ENCODE assay signal across 8 mouse cellular contexts in genomic region chr4:150855346-150855745, GRCm38 (mm10). TPM values are rescaled to one million over a fixed set of nuclear protein-coding genes. Genes with fewer than 3 reads are reported as not detected.
A peak's percentile ranks its signal among the peaks of the same experiment; 100 is the strongest.
DNase-seq lines count a peak whose midpoint lies in the region; ATAC-seq and TF ChIP-seq lines count a peak whose summit lies in the region.

No protein-coding gene starts in this region.

- peak overlapping the region; percentile 68 for H3K4me2 ChIP-seq in heart, embryonic 11.5 days
- H3K4me2 ChIP-seq in embryonic facial prominence, embryonic 15.5 days (replicated peaks), result peak overlapping the region; percentile 75
- H3K4me2 ChIP-seq in limb, embryonic 12.5 days, result peak overlapping the region; percentile 69
- H3K4me2 ChIP-seq in neural tube, embryonic 14.5 days (ENCODE audit: low read depth, low read length), result peak overlapping the region; percentile 68

- peaks cover 2% of the 10 kb centered on the region; the same call in 1 of the 2 replicates for H3K27me3 ChIP-seq in heart, embryonic 11.5 days (ENCODE audit: control insufficient read depth, insufficient read depth, low read length)
- H3K27me3 ChIP-seq in C2C12 (ENCODE audit: control insufficient read depth, insufficient read depth, insufficient read length), result no peaks in the 10 kb centered on the region
- no peaks in the 10 kb centered on the region for H3K27me3 ChIP-seq in embryonic facial prominence, embryonic 15.5 days
- no peaks in the 10 kb centered on the region for H3K27me3 ChIP-seq in limb, embryonic 12.5 days
- no peaks in the 10 kb centered on the region for H3K27me3 ChIP-seq in neural tube, embryonic 14.5 days (ENCODE audit: control insufficient read depth, insufficient read depth, low read length)

- peak overlapping the region; percentile 92 for H3K9ac ChIP-seq in heart, embryonic 11.5 days (ENCODE audit: low read depth, low read length)
- peak overlapping the region; percentile 98 for H3K9ac ChIP-seq in embryonic facial prominence, embryonic 15.5 days
- H3K9ac ChIP-seq in limb, embryonic 12.5 days (replicated peaks), result peak overlapping the region; percentile 98
- H3K9ac ChIP-seq in neural tube, embryonic 14.5 days (replicated peaks; ENCODE audit: low read depth, low read length), result peak overlapping the region; percentile 96

- no peak for DNase-seq in heart, postnatal 4 days
- no peak for DNase-seq in gastrocnemius, postnatal 10 days
- no peak for DNase-seq in adrenal gland, adult 2 months

- H3K79me3 ChIP-seq in C2C12 (ENCODE audit: low read depth), result peaks cover 52% of the 10 kb centered on the region

- H3ac ChIP-seq in C2C12 (ENCODE audit: control insufficient read depth, insufficient read length, low read depth), result peak overlapping the region; percentile 74

- peak; percentile 65; the same call in 1 of the 2 replicates for ATAC-seq in heart, embryonic 11.5 days (replicated peaks; ENCODE audit: insufficient number of reproducible peaks, low FRiP score, low TSS enrichment)
- ATAC-seq in embryonic facial prominence, embryonic 15.5 days (ENCODE audit: insufficient number of reproducible peaks, low FRiP score, low TSS enrichment, low read depth), result no peak; the same call in 1 of the 2 replicates
- ATAC-seq in limb, embryonic 12.5 days (ENCODE audit: insufficient number of reproducible peaks, insufficient read depth, low FRiP score, low TSS enrichment, low read depth), result no peak; the same call in 1 of the 2 replicates
- peak; percentile 79 for ATAC-seq in neural tube, embryonic 14.5 days (ENCODE audit: low read depth)

- peak overlapping the region; percentile 77 for H3K4me3 ChIP-seq in heart, embryonic 11.5 days (ENCODE audit: low read depth, low read length)
- peak overlapping the region; percentile 74 for H3K4me3 ChIP-seq in C2C12 (ENCODE audit: insufficient read depth, poor library complexity, severe bottlenecking)
- peak overlapping the region; percentile 91 for H3K4me3 ChIP-seq in embryonic facial prominence, embryonic 15.5 days (replicated peaks)
- peak overlapping the region; percentile 89 for H3K4me3 ChIP-seq in limb, embryonic 12.5 days (replicated peaks)
- H3K4me3 ChIP-seq in neural tube, embryonic 14.5 days (ENCODE audit: low read depth, low read length), result peak overlapping the region; percentile 83

- H3K4me1 ChIP-seq in heart, embryonic 11.5 days (ENCODE audit: control insufficient read depth, insufficient read depth, low read length), result 0 out of 2 replicates have a peak, but pooled peaks cover 2% of the 10 kb centered on the region
- peaks cover 10% of the 10 kb centered on the region for H3K4me1 ChIP-seq in embryonic facial prominence, embryonic 15.5 days
- H3K4me1 ChIP-seq in limb, embryonic 12.5 days (replicated peaks), result peaks cover 21% of the 10 kb centered on the region
- peaks cover 11% of the 10 kb centered on the region for H3K4me1 ChIP-seq in neural tube, embryonic 14.5 days (ENCODE audit: control insufficient read depth, insufficient read depth, low read length)

- no peaks in the 10 kb centered on the region for H3K36me3 ChIP-seq in heart, embryonic 11.5 days (ENCODE audit: control insufficient read depth, insufficient read depth, low read length)
- H3K36me3 ChIP-seq in C2C12 (ENCODE audit: control insufficient read depth, insufficient read depth), result peaks cover 30% of the 10 kb centered on the region
- no peaks in the 10 kb centered on the region for H3K36me3 ChIP-seq in embryonic facial prominence, embryonic 15.5 days
- H3K36me3 ChIP-seq in limb, embryonic 12.5 days, result 0 out of 2 replicates have a peak, but pooled peaks cover 3% of the 10 kb centered on the region
- no peaks in the 10 kb centered on the region for H3K36me3 ChIP-seq in neural tube, embryonic 14.5 days (ENCODE audit: control insufficient read depth, insufficient read depth, low read length)

- WGBS in heart, embryonic 11.5 days (ENCODE audit: insufficient replicate concordance), result 0% methylated on average over 36 of the region's 43 CpGs
- under 1% methylated on average over 43 of the region's 43 CpGs for WGBS in embryonic facial prominence, embryonic 15.5 days
- WGBS in limb, embryonic 12.5 days, result under 1% methylated on average over 43 of the region's 43 CpGs
- under 1% methylated on average over 28 of the region's 43 CpGs for WGBS in neural tube, embryonic 14.5 days

- peak overlapping the region; percentile 97 for H3K27ac ChIP-seq in heart, embryonic 11.5 days (ENCODE audit: low read depth, low read length)
- H3K27ac ChIP-seq in embryonic facial prominence, embryonic 15.5 days (replicated peaks), result peak overlapping the region; percentile 99
- peak overlapping the region; percentile 99 for H3K27ac ChIP-seq in limb, embryonic 12.5 days
- H3K27ac ChIP-seq in neural tube, embryonic 14.5 days (ENCODE audit: low read depth, low read length), result peak overlapping the region; percentile 97

- no peak for TF ChIP-seq CTCF in C2C12 (IDR thresholded peaks at IDR 0.05; ENCODE audit: control insufficient read depth, insufficient read depth, insufficient read length)

- no peaks in the 10 kb centered on the region for H3K9me3 ChIP-seq in heart, embryonic 11.5 days (replicated peaks; ENCODE audit: control insufficient read depth, low read length)
- H3K9me3 ChIP-seq in embryonic facial prominence, embryonic 15.5 days (replicated peaks), result no peaks in the 10 kb centered on the region
- H3K9me3 ChIP-seq in limb, embryonic 12.5 days, result no peaks in the 10 kb centered on the region
- no peaks in the 10 kb centered on the region for H3K9me3 ChIP-seq in neural tube, embryonic 14.5 days (ENCODE audit: control insufficient read depth, low read length)

- peaks cover 56% of the 10 kb centered on the region for H3K79me2 ChIP-seq in C2C12 (ENCODE audit: control insufficient read depth, insufficient read depth)

TF ChIP-seq in C2C12, 6 proteins besides CTCF, POLR2A, EP300 and RAD21:
- TF ChIP-seq FOSL1 (IDR thresholded peaks at IDR 0.05; ENCODE audit: insufficient read depth, low read length, poor library complexity, severe bottlenecking), result no peak
- no peak for TF ChIP-seq USF1 (IDR thresholded peaks at IDR 0.05; ENCODE audit: low read depth)
- no peak for TF ChIP-seq CEBPB (IDR thresholded peaks at IDR 0.05; ENCODE audit: low read depth)
- TF ChIP-seq MYOG (IDR thresholded peaks at IDR 0.05; ENCODE audit: control insufficient read depth, extremely low read depth, insufficient read length), result no peak
- TF ChIP-seq MYOD1 (IDR thresholded peaks at IDR 0.05; ENCODE audit: control insufficient read depth, insufficient read length, low read depth), result no peak
- no peak for TF ChIP-seq MAX (IDR thresholded peaks at IDR 0.05)

RNA-seq across cellular contexts. Expression of gene Errfi1, which starts 1.6 kb away (rescaled TPM):
- polyA plus RNA-seq in heart, embryonic 11.5 days (2014; fragmentation: Nextera tagmentation; extraction: Ambion mirVana), result 17.0 and 20.7 TPM in 2 replicates
- 10 to 100 TPM; 18.6 to 20.4 TPM for total RNA-seq in heart, postnatal 4 days (2021)
- polyA plus RNA-seq in C2C12 (2012; fragmentation: generic; extraction: Trizol), result 111 TPM
- polyA plus RNA-seq in embryonic facial prominence, embryonic 15.5 days (2015; fragmentation: Nextera tagmentation; extraction: Ambion mirVana), result 32.1 and 32.8 TPM in 2 replicates
- 25.7 and 29.0 TPM in 2 replicates for polyA plus RNA-seq in limb, embryonic 12.5 days (2016; fragmentation: Nextera tagmentation; extraction: Ambion mirVana)
- polyA plus RNA-seq in neural tube, embryonic 14.5 days (2014; fragmentation: Nextera tagmentation; extraction: Ambion mirVana), result 70.2 and 76.9 TPM in 2 replicates
- total RNA-seq in gastrocnemius, postnatal 10 days (2021), result 10 to 100 TPM; 17.4 to 23.6 TPM
- 10 to 100 TPM; 41.7 to 49.8 TPM for total RNA-seq in adrenal gland, adult 2 months (2021)
- polyA plus RNA-seq in adrenal gland, adult 2 months (2012; rRNA removed), result 12.1 and 12.6 TPM in 2 replicates

RNA-seq across cellular contexts. Expression of gene Park7, which starts 58.9 kb away (rescaled TPM):
- polyA plus RNA-seq in heart, embryonic 11.5 days (2014; fragmentation: Nextera tagmentation; extraction: Ambion mirVana), result 360 and 371 TPM in 2 replicates
- total RNA-seq in heart, postnatal 4 days (2021), result 100 to 1,000 TPM; 187 to 190 TPM
- polyA plus RNA-seq in C2C12 (2012; fragmentation: generic; extraction: Trizol), result 323 TPM
- polyA plus RNA-seq in embryonic facial prominence, embryonic 15.5 days (2015; fragmentation: Nextera tagmentation; extraction: Ambion mirVana), result 374 TPM in 2 replicates
- polyA plus RNA-seq in limb, embryonic 12.5 days (2016; fragmentation: Nextera tagmentation; extraction: Ambion mirVana), result 441 and 447 TPM in 2 replicates
- 380 and 397 TPM in 2 replicates for polyA plus RNA-seq in neural tube, embryonic 14.5 days (2014; fragmentation: Nextera tagmentation; extraction: Ambion mirVana)
- total RNA-seq in gastrocnemius, postnatal 10 days (2021), result 100 to 1,000 TPM; 427 to 492 TPM
- total RNA-seq in adrenal gland, adult 2 months (2021), result 100 to 1,000 TPM; 274 to 292 TPM
- polyA plus RNA-seq in adrenal gland, adult 2 months (2012; rRNA removed), result 73.0 and 78.6 TPM in 2 replicates

RNA-seq across cellular contexts. Expression of gene Tnfrsf9, which starts 59.0 kb away (rescaled TPM):
- 0.11 and 0.29 TPM in 2 replicates for polyA plus RNA-seq in heart, embryonic 11.5 days (2014; fragmentation: Nextera tagmentation; extraction: Ambion mirVana)
- under 1 TPM in 1 of 2 experiments, not detected in 1; 0.25 TPM for total RNA-seq in heart, postnatal 4 days (2021)
- 0.08 TPM for polyA plus RNA-seq in C2C12 (2012; fragmentation: generic; extraction: Trizol)
- 1.0 and 1.3 TPM in 2 replicates for polyA plus RNA-seq in embryonic facial prominence, embryonic 15.5 days (2015; fragmentation: Nextera tagmentation; extraction: Ambion mirVana)
- 0.45 and 0.69 TPM in 2 replicates for polyA plus RNA-seq in limb, embryonic 12.5 days (2016; fragmentation: Nextera tagmentation; extraction: Ambion mirVana)
- 0.22 and 0.43 TPM in 2 replicates for polyA plus RNA-seq in neural tube, embryonic 14.5 days (2014; fragmentation: Nextera tagmentation; extraction: Ambion mirVana)
- total RNA-seq in gastrocnemius, postnatal 10 days (2021), result under 1 TPM in 1 of 2 experiments, not detected in 1; 0.27 TPM
- total RNA-seq in adrenal gland, adult 2 months (2021), result under 1 TPM in 1 of 2 experiments, not detected in 1; 0.45 TPM
- 0.10 TPM in 1 of 2 replicates, not detected in the other for polyA plus RNA-seq in adrenal gland, adult 2 months (2012; rRNA removed)

Comparison
In these comparisons a context has a peak if more than half of its experiments do, and no peak if none do; other contexts are left out.
1. ATAC-seq: peak in heart, embryonic 11.5 days (single experiment) and neural tube, embryonic 14.5 days (single experiment); none in embryonic facial prominence, embryonic 15.5 days (single experiment) and limb, embryonic 12.5 days (single experiment).
2. Peak in every context shown above with its lines, with median percentiles within 50 percentile points of each other: H3K27ac ChIP-seq, H3K4me2 ChIP-seq, H3K4me3 ChIP-seq and H3K9ac ChIP-seq.